Mouse (Mus musculus): ENCODE measurements at regions not wholly inside any gene's neighbourhood (a gene's known extent, or its start where the extent isn't known, plus 50 kb on each side); places are given as distances from the start of the nearest gene placed in this dataset.

DNA sequence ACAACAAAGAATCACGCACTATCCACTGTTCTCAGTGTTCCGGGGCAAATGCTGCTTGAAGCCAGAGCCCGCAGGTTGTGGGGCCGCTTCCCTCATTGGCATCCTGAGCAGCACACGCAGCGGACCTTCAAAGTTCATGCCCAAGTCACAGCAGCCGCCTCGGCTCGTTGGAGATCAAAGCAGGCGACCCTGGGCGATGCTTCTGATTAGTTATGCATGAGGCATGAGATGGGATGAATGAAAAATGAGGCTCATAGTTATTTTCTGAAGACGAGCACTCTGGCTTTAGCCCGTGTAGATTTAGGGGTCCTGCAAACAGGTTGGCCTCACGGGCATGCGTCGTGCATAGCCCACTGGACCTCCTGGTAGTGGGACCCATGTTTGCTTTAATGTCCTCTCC lies 252.5 kb upstream of the Sulf2 start:
- TF ChIP-seq CTCF (IDR thresholded peaks at IDR 0.05; ENCODE audit: low read depth), result no peak
- no peak for TF ChIP-seq EP300 (IDR thresholded peaks at IDR 0.05; ENCODE audit: low read depth)
